Mouse (Mus musculus) thymus, postnatal 10 days (tissue): ENCODE data around the gene Fam174b.

ENCODE experiments used
- DNase-seq, 2 experiments: peaks; one replicate each; pipeline ENCODE4 v3.0.0; 2021; ENCODE audit warnings: low spot score in 2 of 2

The Fam174b gene

DNA sequence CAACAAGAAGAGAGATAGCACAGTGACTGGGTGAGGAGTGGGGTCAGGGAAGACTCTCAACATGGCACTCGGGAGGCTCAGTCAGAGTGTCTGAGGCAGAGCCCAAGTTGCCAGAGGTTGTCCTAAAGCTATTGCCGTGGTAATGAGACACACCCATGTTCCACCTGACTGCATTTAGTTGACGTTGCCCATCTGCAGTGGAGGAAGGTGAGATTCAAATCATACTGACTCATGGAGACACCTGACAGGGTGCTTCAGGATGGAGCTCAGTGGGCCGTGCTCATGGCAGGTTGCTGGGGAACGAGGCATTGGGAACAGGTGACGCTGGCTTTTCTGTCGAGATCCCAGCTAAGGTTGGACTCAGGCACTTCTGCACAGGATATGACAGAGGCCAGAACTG lies 9.9 kb downstream of the Fam174b start:
- no peak for DNase-seq

DNA sequence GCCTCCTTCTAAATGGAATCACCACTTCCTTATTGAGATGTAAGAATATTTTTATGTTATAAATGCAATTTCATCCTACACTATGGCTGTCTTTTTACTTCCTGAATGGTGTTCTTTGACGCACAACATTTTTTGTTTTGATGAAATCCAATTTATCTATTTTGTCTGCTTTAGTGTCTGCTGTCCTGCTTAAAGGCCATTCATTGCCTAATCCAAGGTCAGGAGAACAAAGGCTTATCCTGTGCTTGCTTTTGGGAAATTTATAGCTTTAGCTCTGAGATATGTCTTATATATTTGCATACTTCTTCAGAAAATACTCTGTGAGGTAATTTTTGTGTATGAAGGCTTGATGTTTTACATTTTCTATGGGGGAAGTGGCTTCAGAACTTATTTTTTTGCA lies 13.5 kb downstream of the Fam174b start:
- no peak for DNase-seq

DNA sequence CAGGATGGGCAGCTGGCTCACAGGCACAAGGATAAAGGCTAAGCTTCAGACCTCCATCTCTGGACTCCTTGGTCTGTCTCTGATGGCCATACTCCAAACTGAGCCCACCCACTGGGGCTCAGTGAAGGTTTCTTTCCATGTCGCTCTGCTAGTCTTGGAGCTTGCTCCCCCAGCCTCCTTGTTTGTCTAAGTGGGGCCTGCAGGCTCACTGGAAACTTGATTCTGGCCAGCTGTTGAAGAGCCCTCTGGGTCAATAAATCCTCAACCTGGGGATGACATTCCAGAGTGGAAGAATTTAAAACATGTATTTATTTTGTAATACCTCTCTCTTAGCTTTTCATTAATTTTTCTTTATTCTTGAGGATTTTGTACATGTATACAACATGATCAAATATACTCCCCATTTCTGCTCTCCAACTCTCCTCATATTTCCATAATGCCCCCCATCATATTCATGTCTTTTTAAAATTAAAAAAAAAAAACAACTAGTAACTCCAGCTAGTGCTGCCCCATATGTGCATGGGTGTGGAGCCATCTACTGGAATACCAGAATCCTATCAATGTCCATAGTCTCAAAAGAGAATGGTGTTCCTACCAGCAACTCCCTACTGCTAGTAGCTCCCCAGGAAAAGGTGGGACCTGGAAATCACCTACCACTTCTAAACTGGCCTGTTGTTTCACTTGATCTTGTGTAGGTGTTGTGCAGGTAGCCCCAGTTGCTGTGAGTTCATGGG lies 15.4 kb downstream of the Fam174b start:
- no peak for DNase-seq

- DNase-seq, result no peak
Measured at GRCm38 (mm10) chr7:73761691-73762189, 21.6 kb downstream of the Fam174b start.

DNA sequence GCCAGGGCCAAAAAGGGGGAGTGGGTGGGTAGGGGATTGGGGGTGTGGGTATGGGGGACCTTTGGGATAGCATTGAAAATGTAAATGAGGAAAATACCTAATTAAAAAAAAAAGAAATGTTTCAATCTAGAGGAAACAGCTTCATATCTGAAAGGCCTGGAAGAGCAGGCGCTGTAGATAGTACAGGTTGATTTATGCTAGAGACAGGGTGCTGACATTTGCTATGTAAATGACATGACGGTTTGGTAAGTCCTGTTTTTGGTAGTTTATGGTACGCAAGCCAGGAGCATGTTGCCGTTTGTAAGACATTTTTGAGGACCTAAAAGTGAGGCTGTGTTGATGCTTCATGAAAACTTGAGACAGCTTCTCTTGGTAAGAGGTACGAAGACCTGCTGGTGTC lies 24.6 kb downstream of the Fam174b start:
- DNase-seq, result no peak

- no peak for DNase-seq
Measured at GRCm38 (mm10) chr7:73765186-73765903, 25.2 kb downstream of the Fam174b start.

DNA sequence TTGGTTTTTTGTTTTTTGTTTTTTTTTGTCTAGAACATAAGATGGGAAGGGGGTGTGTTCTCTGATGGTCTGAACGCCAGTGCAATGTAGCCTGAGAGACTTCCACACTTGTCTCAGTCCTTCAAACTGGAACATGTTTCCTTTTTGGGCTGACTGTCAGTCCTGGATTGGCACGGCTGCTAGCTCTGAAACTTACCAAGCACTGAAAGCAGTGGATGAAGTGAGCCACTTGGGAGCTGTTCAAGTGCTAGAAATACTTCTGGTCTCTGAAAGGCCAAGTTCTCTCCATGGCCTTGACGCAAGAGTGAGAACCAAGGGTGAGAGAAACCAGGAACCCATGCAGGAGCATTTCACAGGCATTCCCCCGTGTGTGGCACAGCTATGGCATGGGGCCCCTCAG lies 29.1 kb downstream of the Fam174b start:
- DNase-seq, result no peak

GRCm38 (mm10) chr7:73771384-73772274 lies 31.5 kb downstream of the Fam174b start:
- no peak for DNase-seq

DNA sequence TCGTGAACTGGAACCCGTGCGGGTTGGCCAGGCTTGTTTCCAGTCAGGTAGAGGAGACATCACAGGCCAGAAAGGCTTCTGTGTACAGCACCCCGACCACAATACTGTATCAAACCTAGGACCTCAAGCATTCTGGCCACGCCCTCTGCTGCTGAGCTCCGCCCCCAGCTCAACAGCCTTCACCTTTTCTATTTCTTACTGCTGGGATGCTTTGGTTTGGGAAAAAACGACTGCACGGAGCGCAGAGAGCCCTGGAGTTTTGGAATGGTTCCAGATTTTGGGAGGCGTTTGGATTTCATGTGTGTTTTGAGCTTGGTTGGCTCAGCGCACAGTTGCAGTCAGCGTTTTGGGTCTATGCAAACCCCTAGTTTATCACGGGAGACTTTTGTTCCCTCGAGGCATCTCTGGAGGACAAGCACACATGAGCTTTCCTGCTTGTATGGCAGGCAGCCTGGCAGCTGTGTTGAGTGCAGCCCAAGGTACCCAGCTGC lies 32.2 kb downstream of the Fam174b start:
- no peak for DNase-seq

DNA sequence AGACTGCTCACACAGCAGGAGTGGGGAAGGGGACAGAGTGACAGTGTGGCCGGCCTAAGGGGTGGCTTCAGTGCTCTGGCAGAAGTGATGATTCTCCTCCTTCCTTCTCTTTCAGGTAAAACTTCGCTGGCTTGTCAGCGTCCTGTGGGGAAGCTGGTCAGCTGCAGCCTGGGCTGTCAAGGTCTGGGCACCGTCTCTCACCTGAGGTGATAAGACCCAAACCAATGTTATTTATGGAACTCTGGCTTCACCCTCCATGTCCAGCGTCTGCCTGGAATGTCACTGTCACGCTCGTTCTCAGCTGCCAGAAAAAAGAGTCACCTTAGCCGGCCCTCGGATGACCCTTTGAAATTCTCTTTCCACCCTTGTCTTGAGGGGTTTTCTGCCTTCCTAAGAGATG lies 34.7 kb downstream of the Fam174b start:
- no peak for DNase-seq

- no peak for DNase-seq
Measured at GRCm38 (mm10) chr7:73777777-73778176, 37.7 kb downstream of the Fam174b start.

- DNase-seq, result no peak
Measured at GRCm38 (mm10) chr7:73784736-73785428, 44.8 kb downstream of the Fam174b start.

GRCm38 (mm10) chr7:73785815-73786214 lies 45.7 kb downstream of the Fam174b start:
- no peak for DNase-seq

GRCm38 (mm10) chr7:73787513-73787912 lies 47.4 kb downstream of the Fam174b start:
- DNase-seq, result no peak

- no peak for DNase-seq
Measured at GRCm38 (mm10) chr7:73791096-73791495, 51.0 kb downstream of the Fam174b start.

- no peak for DNase-seq
Measured at GRCm38 (mm10) chr7:73792155-73792554, 52.1 kb downstream of the Fam174b start.

- no peak for DNase-seq
Measured at GRCm38 (mm10) chr7:73792641-73793040, 52.5 kb downstream of the Fam174b start.

GRCm38 (mm10) chr7:73809261-73809660 lies 69.2 kb downstream of the Fam174b start:
- no peak for DNase-seq

DNA sequence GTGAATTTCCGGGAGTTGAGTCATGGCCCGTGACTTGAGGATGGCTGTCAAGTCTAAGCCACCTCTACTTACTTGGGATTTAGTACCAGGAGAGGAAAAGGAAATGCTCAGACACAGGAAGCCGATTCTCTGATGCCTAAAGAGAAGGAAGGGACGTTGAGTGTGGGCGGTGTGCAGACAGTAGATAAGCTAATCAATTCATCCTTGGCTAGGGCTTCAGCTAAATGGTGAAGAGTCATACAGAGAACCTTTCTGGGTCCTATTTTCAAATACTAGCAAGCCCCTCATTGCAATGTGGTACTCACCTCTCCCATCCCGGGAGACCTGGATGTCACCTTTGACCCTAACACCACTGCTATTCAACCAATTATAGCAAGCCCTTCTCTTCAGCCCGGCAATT lies 71.3 kb downstream of the Fam174b start:
- no peak for DNase-seq

DNA sequence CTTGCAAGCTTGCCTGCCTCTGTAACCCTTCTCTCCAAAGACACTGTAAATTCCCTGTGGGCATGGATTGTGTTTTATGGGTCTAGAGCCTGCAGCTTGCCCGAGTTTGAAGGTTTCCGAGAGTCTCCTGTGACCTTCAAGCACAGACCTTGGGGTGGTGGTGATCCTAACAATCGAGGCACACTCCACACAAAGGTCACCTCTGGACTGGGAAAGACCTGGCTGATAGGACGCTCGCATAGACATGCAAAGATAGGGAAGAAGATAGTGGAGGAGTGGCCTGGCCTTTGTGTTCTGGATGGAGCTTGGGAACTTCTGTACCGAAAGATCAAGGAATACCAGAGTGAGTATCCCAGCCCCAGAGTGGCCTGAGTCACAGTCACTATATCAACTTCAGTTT lies 72.1 kb downstream of the Fam174b start:
- no peak for DNase-seq

DNA sequence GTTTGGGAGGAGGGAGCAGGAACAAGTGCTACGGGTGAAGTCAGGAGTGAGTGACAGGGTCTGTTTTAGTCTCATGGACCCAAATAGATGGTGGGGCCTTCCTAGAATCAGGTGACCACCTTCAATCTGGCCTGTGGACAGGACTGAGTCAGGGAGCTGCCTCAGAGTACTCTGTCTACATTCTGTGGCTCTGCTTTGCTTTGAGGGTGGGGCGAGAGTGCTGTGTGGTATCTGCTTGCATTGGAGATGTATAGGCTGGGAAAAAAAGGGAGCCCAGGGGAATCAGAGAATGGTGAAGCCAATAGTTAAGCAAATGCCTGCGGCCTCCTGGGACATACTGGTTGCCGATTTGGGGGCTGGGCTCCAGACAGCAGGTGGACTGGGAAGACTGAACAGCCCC lies 73.8 kb downstream of the Fam174b start:
- no peak for DNase-seq
